Mouse (Mus musculus): Measurements from ENCODE around the gene Selenoi. TPM values are rescaled to one million over a fixed set of nuclear protein-coding genes. Genes with fewer than 3 reads are reported as not detected.

Selenoi gene
- total RNA-seq (2021) (10 to 100 TPM; 13.9 to 16.1 TPM), polyA plus RNA-seq (2012; rRNA removed) (17.9 and 31.4 TPM in 2 replicates)
- long read RNA-seq, full-length matches to known transcripts, result 8 of 9 reads
- long read RNA-seq, partial matches to known transcripts, result 0 of 9 reads
- long read RNA-seq, other reads (novel, unspliced or antisense), result 1 of 9 reads

- intact Hi-C loops (cut with DNase I), result loop anchor here (5.0 to 10.0 kb wide), 2 partner anchors 75 to 402 kb away; partner anchors contain the start of genes Hadha and Hadhb
- peak; percentile 98 to 99 for DNase-seq
- no peaks in the 10 kb centered on the region for H3K27me3 ChIP-seq (ENCODE audit: control insufficient read depth, insufficient read depth, low read length)
- H3K79me2 ChIP-seq (replicated peaks; ENCODE audit: control insufficient read depth, insufficient read depth, low read length), result peaks cover 2% of the 10 kb centered on the region; the same call in 1 of the 2 replicates
- H3K4me1 ChIP-seq (ENCODE audit: control insufficient read depth, insufficient read depth, low read length), result peaks cover 5% of the 10 kb centered on the region
- H3K9ac ChIP-seq (ENCODE audit: low read depth, low read length), result peak within 1 kb of the TSS; percentile 66
- peak within 1 kb of the TSS; percentile 89 for H3K4me3 ChIP-seq
- WGBS, result 4% methylated on average over 71 of the region's 71 CpGs
- 0 out of 2 replicates have a peak, but pooled peaks have one; percentile 9 for TF ChIP-seq CTCF (IDR thresholded peaks at IDR 0.05)
- peak; percentile 88 for TF ChIP-seq POLR2A (IDR thresholded peaks at IDR 0.05; ENCODE audit: insufficient read depth, low read depth, low read length)
- TF ChIP-seq EP300 (IDR thresholded peaks at IDR 0.05; ENCODE audit: insufficient read depth, low read depth, low read length), result 0 out of 2 replicates have a peak, but pooled peaks have one; percentile 7
- peak within 1 kb of the TSS; percentile 78 for H3K27ac ChIP-seq
- peaks cover 2% of the 10 kb centered on the region; the same call in 1 of the 2 replicates for H3K36me3 ChIP-seq (ENCODE audit: control insufficient read depth, insufficient read depth, low read length)
Observed at GRCm38 (mm10) chr5:30232271-30232971, at the start of gene Selenoi. Selenoi (plus strand) TSS chr5:30232581.

GRCm38 (mm10) chr5:30187687-30188485 is 44.5 kb upstream of the Selenoi start:
- Histone ChIP-seq H3K9ac (ENCODE audit: low read depth, low read length) (no peak overlapping the region), H3K4me1 (ENCODE audit: control insufficient read depth, insufficient read depth, low read length) (no peaks in the 10 kb centered on the region), H3K36me3 (ENCODE audit: control insufficient read depth, insufficient read depth, low read length) (peaks cover 10% of the 10 kb centered on the region), H3K27ac (no peak overlapping the region), H3K4me3 (no peak overlapping the region), H3K79me2 (replicated peaks; ENCODE audit: control insufficient read depth, insufficient read depth, low read length) (no peaks in the 10 kb centered on the region), H3K27me3 (ENCODE audit: control insufficient read depth, insufficient read depth, low read length) (no peaks in the 10 kb centered on the region)
- TF ChIP-seq CTCF (IDR thresholded peaks at IDR 0.05) (no peak), POLR2A (IDR thresholded peaks at IDR 0.05; ENCODE audit: insufficient read depth, low read depth, low read length) (no peak), EP300 (IDR thresholded peaks at IDR 0.05; ENCODE audit: insufficient read depth, low read depth, low read length) (no peak)
- DNase-seq, result no peak
- intact Hi-C loops (cut with DNase I), result loop anchor here (5.0 kb wide), 1 partner anchor 46 kb away; no protein-coding TSS in a partner anchor
- 80% methylated on average over 12 of the region's 12 CpGs for WGBS

DNA sequence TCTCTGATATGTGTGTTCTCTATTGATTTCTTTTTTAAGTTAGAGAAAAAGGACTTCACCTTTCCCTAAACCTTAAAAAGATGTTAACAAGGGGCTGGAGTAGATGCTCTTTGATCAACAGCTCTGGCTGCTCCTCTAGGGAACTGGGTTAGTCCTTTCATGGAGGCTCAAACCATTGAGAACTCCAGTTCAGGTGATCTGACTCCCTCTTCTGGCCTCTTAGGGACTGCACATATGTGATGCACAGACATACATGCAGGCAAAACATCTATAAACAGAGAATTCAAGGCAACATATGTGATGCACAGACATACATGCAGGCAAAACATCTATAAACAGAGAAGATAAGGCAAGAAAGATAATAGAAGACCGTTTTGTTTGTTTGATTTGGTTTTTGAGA is 39.9 kb upstream of the Selenoi start:
- no peak for DNase-seq
- Histone ChIP-seq H3K9ac (ENCODE audit: low read depth, low read length) (no peak overlapping the region), H3K4me3 (no peak overlapping the region), H3K79me2 (replicated peaks; ENCODE audit: control insufficient read depth, insufficient read depth, low read length) (no peaks in the 10 kb centered on the region), H3K4me1 (ENCODE audit: control insufficient read depth, insufficient read depth, low read length) (no peaks in the 10 kb centered on the region), H3K27me3 (ENCODE audit: control insufficient read depth, insufficient read depth, low read length) (no peaks in the 10 kb centered on the region), H3K36me3 (ENCODE audit: control insufficient read depth, insufficient read depth, low read length) (peaks cover 3% of the 10 kb centered on the region), H3K27ac (no peak overlapping the region)
- WGBS, result 70% methylated on average over 1 of the region's 1 CpGs
- intact Hi-C loops (cut with DNase I), result no loop called here
- no peak for TF ChIP-seq POLR2A (IDR thresholded peaks at IDR 0.05; ENCODE audit: insufficient read depth, low read depth, low read length)
- TF ChIP-seq CTCF (IDR thresholded peaks at IDR 0.05), result peak; percentile 57

GRCm38 (mm10) chr5:30195340-30195739 is 37.0 kb upstream of the Selenoi start:
- intact Hi-C loops (cut with DNase I), result no loop called here
- Histone ChIP-seq H3K27ac (no peak overlapping the region), H3K9ac (ENCODE audit: low read depth, low read length) (no peak overlapping the region), H3K27me3 (ENCODE audit: control insufficient read depth, insufficient read depth, low read length) (no peaks in the 10 kb centered on the region), H3K4me3 (no peak overlapping the region), H3K4me1 (ENCODE audit: control insufficient read depth, insufficient read depth, low read length) (no peaks in the 10 kb centered on the region), H3K36me3 (ENCODE audit: control insufficient read depth, insufficient read depth, low read length) (no peaks in the 10 kb centered on the region), H3K79me2 (replicated peaks; ENCODE audit: control insufficient read depth, insufficient read depth, low read length) (no peaks in the 10 kb centered on the region)
- 89% methylated on average over 5 of the region's 5 CpGs for WGBS
- DNase-seq, result no peak
- TF ChIP-seq CTCF (IDR thresholded peaks at IDR 0.05) (no peak), EP300 (IDR thresholded peaks at IDR 0.05; ENCODE audit: insufficient read depth, low read depth, low read length) (no peak), POLR2A (IDR thresholded peaks at IDR 0.05; ENCODE audit: insufficient read depth, low read depth, low read length) (no peak)

DNA sequence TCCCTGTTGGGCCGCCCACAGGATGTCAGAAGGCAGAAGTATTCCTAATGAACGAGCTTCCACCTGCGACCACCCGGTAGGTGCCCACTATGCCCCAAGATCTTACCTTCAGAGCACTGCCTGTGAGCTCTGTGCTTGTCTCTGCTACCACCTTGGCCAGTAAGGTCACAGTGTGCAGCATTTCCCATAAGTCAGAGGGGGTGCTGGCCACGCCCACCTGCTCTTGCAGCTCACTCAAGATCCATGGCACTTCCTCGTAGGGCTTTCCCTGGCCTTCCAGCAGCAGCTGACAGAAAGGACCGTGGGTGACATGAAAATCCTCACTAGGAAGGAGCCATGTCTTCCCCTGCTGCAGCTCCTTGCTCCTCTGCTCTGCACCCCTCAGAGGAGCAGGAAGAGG is 34.1 kb upstream of the Selenoi start:
- no peak for TF ChIP-seq EP300 (IDR thresholded peaks at IDR 0.05; ENCODE audit: insufficient read depth, low read depth, low read length)
- no peak for TF ChIP-seq POLR2A (IDR thresholded peaks at IDR 0.05; ENCODE audit: insufficient read depth, low read depth, low read length)
- TF ChIP-seq CTCF (IDR thresholded peaks at IDR 0.05), result no peak
- Histone ChIP-seq H3K9ac (ENCODE audit: low read depth, low read length) (no peak overlapping the region), H3K27ac (no peak overlapping the region), H3K4me3 (no peak overlapping the region), H3K79me2 (replicated peaks; ENCODE audit: control insufficient read depth, insufficient read depth, low read length) (no peaks in the 10 kb centered on the region), H3K4me1 (ENCODE audit: control insufficient read depth, insufficient read depth, low read length) (no peaks in the 10 kb centered on the region), H3K36me3 (ENCODE audit: control insufficient read depth, insufficient read depth, low read length) (no peaks in the 10 kb centered on the region), H3K27me3 (ENCODE audit: control insufficient read depth, insufficient read depth, low read length) (no peaks in the 10 kb centered on the region)
- intact Hi-C loops (cut with DNase I), result no loop called here
- WGBS, result 65% methylated on average over 7 of the region's 7 CpGs
- DNase-seq, result no peak

Data from heart, adult 2 months (tissue).